Mouse (Mus musculus) c-Kit-negative CD71-positive TER-119-positive erythroid progenitor cells, embryonic 14.5 days (primary cell): ENCODE results near the gene Safb2.

Source experiments
- DNase-seq: peaks from one replicate; pipeline ENCODE4 v3.0.0-alpha.2; 2013; ENCODE audit warnings: low read depth, low spot score

Gene Safb2

DNA sequence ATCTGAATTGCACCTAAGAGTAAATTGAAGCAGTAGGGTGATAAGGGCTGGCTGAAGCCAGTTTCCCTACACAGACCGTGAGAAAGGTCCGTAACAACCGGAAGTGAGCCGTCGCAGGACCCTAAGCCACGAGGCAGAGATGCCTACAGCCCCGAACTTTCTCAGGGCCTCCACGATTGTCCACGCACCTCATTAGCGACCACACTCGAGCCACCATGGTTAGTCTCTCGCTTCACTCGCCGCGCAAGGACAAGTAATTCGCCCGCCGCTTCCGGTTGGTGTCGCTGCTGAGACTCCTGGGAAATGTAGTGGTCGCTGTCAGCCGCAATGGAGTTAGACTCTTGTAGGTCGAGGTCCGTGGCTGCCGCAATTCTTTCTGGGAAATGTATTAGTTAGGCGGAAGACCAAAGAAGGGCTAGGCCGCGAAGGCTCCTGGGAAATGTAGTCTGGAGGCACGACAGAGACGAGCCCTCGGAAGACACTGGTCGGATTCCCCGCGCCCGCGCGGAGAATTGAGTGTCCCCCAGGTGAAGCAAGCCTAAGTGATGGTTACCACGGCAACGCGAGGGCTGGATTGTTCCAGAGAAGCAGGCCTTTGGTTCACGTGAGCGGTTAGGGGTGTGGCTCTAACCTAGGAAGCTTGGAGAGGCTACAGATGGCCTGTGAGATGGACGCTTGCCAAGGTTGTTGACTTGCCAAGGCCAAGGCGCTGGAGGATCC is 25.2 kb upstream of the Safb2 start, which contains the start of gene 2410015M20Rik:
2410015M20Rik (minus strand) TSS at position 320 of the 720 bp plus-strand sequence.
- DNase-seq: peak; percentile 91

DNA sequence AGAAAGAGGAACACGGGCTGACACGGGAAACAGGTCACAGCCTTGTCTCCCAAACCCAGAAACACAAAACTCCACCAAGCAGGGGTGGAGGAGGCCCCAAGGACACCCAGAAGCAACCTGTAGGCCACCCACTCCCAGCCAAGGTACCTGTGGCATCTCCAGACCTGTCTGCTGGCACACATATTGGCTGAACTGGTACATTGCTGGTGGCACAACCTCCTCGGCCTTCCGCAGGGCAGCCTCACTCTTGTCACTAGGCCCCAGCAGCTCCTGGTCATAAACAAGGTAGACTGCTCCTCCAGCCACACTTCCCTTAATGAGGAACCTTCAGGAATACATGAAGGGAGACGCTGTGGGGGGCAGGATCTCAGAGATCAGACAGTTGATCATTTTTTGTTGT is 24.3 kb upstream of the Safb2 start:
- no peak for DNase-seq

DNA sequence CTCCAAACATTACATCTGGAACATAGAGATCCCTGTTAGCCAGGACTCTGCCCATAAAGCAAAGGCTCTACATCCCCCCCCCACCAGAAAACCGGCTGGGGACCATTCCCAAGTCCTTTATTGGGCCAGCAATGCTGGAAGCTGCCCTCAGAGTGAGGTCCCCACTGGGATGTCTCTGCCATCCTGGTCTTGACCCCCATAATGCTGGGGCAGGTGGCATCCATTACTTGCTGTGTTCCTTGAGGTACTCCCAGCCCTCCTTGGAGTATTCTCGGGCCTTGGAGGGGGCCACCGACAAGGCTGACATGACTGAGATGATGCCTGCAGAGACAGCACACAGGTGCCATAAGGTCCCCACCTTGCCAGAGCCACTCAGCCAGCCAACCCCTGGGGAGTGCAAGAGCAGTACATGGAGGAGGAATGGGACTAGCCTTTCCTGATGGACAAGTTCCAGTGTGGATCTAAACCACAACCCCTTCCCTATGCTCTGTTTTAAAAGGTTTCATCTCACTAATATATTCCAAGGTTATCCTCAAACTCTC is 23.2 kb upstream of the Safb2 start:
- DNase-seq: no peak

- DNase-seq: no peak
Observed at GRCm38 (mm10) chr17:56605431-56605830, 21.0 kb upstream of the Safb2 start.

- no peak for DNase-seq
Observed at GRCm38 (mm10) chr17:56604422-56604821, 20.0 kb upstream of the Safb2 start.

GRCm38 (mm10) chr17:56604070-56604380 is 19.6 kb upstream of the Safb2 start:
- no peak for DNase-seq

DNA sequence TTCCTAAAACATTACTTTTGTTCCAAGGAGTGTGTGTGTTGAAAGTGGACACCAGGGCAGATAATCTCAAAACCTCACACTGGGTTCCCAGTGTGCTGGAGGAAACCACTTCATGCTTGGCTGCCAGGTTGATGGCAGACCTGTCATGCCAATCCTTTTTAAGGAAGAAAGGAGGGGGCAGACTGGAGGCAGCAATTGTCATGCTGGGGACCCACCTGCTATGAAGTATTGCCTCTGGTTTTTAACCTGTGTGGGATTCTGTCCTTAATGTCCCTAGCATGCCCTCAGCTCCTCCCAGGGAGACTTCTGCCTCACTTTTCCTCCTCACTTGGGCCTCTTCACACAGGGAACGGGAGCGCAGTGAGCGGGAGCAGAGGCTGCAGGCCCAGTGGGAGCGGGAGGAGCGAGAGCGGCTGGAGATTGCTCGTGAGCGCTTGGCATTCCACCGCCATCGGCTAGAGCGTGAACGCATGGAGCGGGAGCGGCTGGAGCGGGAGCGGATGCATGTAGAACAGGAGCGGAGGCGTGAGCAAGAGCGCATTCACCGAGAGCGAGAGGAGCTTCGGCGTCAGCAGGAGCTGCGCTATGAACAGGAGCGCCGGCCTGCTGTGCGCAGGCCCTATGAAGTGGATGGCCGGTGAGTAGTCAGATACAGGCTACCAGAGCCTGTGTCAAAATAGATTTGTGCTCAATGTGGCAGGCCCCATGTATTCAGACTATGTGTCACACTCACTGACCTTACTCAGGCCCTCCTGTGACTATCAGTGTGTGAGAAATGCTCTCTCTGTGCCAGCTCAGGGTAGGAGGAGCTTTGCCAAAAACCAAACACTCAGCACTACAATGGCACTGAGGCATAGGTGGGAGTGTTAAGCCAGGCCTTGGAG is 19.0 kb upstream of the Safb2 start:
- no peak for DNase-seq

GRCm38 (mm10) chr17:56593527-56594271 is 9.3 kb upstream of the Safb2 start:
- DNase-seq: no peak

GRCm38 (mm10) chr17:56592553-56592952 is 8.2 kb upstream of the Safb2 start:
- DNase-seq: no peak

- no peak for DNase-seq
Observed at GRCm38 (mm10) chr17:56588921-56589320, 4.5 kb upstream of the Safb2 start.

- no peak for DNase-seq
Observed at GRCm38 (mm10) chr17:56587773-56588172, 3.4 kb upstream of the Safb2 start.

- DNase-seq: no peak
Observed at GRCm38 (mm10) chr17:56585171-56585821, 911 bp upstream of the Safb2 start.

- DNase-seq: peak; percentile 39
Observed at GRCm38 (mm10) chr17:56583611-56584256, 651 bp downstream of the Safb2 start.

GRCm38 (mm10) chr17:56583071-56583470 is 1.3 kb downstream of the Safb2 start:
- DNase-seq: no peak

- DNase-seq: no peak
Observed at GRCm38 (mm10) chr17:56572939-56573338, 11.4 kb downstream of the Safb2 start.

DNA sequence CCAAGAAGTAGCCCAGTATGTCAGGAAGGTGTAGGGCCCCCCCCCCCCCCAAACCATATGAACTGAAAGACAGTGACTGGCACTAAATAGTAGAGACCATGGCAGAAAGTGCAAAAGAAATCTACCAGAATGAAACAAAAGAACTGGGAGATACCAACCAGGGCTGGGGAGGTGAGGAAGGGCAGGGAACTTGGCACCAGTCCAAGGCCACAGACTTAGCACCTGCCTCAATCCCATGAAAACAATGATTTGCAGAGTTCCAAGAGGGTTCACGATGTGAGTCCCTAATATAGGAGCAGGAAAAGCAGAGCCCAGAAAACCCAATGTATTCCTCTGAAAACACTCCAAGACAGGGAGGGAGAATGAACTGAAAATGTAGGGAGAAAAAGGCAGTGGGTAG is 12.2 kb downstream of the Safb2 start:
- no peak for DNase-seq

- DNase-seq: no peak
Observed at GRCm38 (mm10) chr17:56570287-56570686, 14.1 kb downstream of the Safb2 start.

DNA sequence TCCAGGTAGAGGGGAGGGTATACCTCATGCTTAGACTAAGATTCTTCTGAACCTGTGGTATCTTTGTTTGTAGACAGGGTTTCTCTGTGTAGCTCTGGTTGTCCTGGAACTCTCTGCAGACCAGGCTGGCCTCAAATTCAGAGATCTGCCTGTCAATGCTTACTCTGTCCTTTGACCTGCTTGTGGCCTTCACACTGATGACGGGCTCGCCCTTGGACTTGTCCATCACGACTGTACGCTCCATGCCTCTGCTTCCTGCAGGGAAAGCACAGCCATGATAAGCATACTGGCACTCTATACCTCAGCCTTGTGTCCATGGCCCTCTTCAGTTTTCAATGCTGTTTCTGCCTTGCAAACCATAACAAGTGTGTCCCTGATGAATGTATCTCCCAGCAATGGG is 17.0 kb downstream of the Safb2 start:
- no peak for DNase-seq

GRCm38 (mm10) chr17:56566918-56567317 is 17.5 kb downstream of the Safb2 start:
- no peak for DNase-seq

- no peak for DNase-seq
Observed at GRCm38 (mm10) chr17:56566293-56566692, 18.1 kb downstream of the Safb2 start.

- no peak for DNase-seq
Observed at GRCm38 (mm10) chr17:56561866-56562265, 22.5 kb downstream of the Safb2 start.
